Mouse (Mus musculus): ENCODE results near the gene Aldh1a1.
"Not testable (repeated sequence)": the region's sequence is repeated elsewhere in the genome, so short reads cannot be mapped to it uniquely, and the experiment has no call there.

Aldh1a1 gene

GRCm38 (mm10) chr19:20557211-20557610 lies 64.7 kb downstream of the Aldh1a1 start:
- DNase-seq, result no peak

- DNase-seq, result no peak
These were observed 65.6 kb downstream of the Aldh1a1 start for GRCm38 (mm10) chr19:20558069-20558468.

GRCm38 (mm10) chr19:20558544-20558943 lies 66.0 kb downstream of the Aldh1a1 start:
- no peak for DNase-seq

- peak; percentile 28 to 52 for DNase-seq
These were observed 66.4 kb downstream of the Aldh1a1 start for GRCm38 (mm10) chr19:20558952-20559351.

DNA sequence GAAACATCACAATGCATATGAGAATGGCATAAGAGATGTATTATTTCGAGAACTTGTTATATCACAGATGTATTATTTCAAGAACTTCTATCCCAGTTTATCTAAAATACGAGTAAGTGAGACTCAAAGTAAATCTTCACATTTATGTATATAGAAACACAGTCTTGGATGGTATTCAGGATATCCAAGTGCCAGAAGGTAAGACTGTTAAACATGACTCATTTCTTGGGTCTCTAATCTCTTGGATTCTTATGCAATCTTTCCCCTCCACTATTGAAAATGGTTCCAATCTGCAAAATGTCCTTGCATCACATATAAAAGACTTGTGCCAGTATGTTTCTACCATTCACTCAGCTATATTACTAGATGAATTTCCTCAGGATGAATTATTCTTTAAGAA lies 67.4 kb downstream of the Aldh1a1 start:
- no peak for DNase-seq

DNA sequence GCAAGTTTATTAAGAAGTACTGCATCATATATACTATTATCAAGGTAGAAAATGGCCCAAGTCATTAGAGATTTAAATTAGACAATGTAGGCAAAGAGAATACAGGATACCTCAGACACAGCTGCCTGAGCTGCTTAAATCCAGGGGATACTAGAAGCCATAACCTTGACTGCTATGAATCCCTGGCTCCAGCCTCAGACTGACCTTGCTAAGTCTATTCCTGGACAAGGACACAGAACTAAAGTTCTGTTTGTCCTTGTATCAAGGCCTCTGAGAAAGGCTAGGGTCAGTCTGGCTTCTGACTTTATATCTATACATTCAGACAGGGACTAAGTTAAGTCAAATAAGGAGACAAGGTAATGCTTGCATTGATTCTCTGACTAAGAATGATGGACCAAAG lies 69.9 kb downstream of the Aldh1a1 start:
- no peak for DNase-seq

DNA sequence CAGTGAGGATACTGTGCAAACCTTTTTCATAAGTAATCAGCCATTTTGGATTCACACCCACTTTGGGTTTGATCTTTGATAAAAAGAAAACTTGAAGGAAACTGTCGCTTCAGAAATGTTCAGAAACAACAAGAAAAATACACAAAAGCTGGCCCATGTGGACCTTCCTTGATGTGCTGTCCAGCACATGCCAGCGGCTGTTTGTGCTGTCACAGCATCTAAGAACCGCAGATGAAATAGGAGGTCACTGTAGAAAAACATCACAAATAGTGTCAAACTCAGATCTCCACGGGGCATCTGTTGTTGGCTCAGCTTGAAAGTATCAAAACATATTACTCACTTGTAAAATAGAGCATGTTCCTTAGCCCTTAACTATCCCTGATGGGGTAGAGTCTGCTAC lies 73.8 kb downstream of the Aldh1a1 start:
- no peak for DNase-seq

DNA sequence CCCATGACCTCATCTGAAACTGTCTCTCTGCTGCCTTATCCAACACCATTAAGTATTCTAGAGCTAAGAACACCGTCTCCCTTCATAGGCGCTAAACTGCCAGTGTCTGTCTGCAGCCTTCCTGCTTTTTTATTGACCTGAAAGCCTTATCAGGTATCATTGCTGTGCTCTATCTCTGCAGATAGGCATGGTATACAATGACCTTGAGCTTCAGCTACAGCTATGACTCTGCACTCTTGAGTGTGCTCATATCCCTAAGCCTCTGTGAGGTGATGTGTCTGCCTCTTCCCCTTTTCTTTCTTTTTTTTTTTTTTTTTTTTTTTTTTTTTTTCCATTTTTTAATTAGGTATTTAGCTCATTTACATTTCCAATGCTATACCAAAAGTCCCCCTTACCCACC lies 74.5 kb downstream of the Aldh1a1 start:
- no peak for DNase-seq

DNA sequence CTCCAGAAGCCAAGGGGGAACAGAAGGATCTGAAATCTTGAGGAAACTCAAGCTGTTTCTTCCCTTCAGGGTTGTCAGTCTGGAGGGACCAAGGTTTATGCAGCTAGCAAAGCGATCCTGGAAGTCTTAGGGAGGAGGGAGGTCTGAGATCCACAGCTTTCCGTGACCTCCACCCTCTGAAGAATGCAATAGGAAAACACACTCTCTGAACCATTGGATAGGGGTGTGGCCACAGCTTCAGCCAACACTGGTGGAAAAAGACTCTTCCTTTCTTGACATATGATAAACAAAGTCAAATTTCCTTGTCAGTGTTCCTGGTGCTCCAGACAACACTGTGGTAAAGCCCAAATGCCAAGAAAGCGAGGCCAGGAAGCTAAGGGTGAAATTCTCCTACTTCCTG lies 84.5 kb downstream of the Aldh1a1 start:
- no peak for DNase-seq

DNA sequence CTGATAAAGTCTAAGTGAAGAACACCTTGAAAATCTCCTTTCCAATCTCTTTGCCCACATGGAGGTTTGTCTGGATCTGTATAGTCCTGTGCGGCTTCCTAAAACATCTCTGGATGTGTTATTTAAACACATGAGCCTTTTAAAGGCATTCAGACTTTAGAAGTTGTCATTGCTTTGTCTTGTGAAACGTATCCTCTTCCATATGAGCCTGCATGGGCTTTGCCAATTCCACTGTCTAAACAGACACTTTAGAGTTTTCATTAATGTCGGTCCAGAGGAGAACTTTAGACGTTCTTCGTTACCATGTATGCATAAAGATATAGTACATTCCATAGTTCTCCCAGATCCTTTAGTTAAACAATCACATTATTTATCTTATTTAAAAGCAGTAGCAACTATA lies 84.9 kb downstream of the Aldh1a1 start:
- DNase-seq, result no peak

DNA sequence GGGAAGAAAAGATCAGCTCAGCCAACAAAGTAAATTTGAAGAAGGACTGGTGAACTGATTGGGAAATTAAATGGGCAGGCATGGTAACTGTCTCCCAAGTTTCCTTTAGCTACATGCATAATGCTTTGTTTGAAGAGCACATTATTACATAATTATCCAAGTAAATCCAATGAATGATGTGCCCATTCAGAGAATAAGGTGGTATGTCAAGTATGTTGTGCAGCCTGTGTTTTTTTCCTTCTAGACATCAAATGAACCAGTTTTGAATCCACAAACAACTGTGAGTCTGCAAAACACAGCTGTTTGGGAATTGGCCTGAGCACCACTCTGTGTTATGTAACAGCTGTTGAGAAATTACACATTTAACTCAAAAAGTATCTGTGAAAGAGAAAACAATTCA lies 107.4 kb downstream of the Aldh1a1 start:
- DNase-seq, result peak in 1 of 2 experiments; percentile 31

GRCm38 (mm10) chr19:20601739-20602138 lies 109.2 kb downstream of the Aldh1a1 start:
- DNase-seq, result peak; percentile 79 to 84

GRCm38 (mm10) chr19:20603212-20603611 lies 110.7 kb downstream of the Aldh1a1 start:
- no peak for DNase-seq

DNA sequence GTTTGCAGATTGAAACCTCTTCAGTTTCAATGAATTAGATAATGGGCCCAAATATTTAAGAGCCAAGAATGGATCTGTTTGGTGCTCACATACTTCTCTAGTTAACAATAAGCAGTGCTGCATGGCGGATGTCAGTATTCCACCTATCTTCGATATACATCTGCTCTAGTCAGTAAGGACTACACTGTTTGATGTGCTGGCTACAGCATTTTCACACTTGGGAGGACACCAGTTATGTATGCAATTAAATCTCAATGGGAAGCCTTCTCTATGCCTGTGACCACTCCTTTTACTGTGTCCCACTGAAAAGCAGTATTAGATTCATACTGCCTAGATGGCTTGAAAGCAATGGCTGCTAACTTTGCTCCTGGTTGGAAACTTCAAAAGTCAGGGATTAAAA lies 111.4 kb downstream of the Aldh1a1 start:
- no peak for DNase-seq

DNA sequence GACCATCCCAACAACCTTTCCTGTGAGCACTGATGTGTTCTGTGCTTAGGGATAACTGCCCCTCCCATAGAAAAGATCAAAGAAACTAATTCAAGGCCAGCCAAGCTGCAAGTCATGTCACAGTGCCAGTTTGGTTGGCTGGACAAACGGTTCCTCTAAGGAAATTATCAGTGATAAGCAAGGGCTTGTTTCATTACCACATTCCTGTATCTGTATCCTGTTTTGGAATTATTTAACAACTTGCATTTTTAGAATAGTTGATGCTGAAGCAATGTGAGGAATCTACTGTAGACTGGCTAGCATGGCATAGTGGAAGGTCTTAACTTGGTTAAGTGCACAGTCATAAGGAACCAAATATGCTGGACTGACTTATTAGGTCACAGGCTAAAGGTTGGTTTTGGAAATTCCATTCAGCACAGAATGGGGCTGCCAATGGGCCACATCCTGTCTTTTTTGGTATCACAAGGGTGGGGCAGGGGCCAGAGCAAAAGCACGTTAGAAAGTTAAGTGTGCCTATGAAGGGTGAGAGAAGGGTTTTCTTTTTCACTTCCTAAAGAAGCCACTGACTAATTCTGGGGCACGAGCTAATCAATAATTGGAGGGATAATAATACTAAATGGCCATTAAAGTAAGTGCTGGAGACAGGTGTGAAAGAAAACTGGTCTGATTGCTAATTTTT lies 121.9 kb downstream of the Aldh1a1 start:
- DNase-seq, result no peak

GRCm38 (mm10) chr19:20622434-20622833 lies 129.9 kb downstream of the Aldh1a1 start:
- DNase-seq, result no peak

- no peak for DNase-seq
These were observed 130.9 kb downstream of the Aldh1a1 start for GRCm38 (mm10) chr19:20623416-20623815.

DNA sequence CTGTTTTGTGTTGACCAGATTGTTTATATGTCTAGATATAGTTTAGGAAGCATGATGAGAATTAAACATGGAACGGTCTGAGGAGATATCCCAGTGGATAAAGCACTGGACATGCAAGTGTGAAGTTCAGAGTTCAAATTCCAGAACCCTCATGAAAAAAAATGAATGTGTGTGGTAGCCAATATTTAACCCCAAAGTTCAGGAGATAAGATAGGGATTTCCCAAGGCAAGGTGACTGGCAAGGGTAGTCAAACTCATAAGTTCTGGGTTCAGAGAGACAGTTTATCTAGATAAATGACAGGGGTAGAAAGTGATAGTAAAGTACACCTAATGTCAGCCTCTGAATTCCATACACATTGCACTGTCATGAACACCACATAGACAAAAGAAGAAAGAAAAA lies 138.5 kb downstream of the Aldh1a1 start:
- DNase-seq, result no peak

DNA sequence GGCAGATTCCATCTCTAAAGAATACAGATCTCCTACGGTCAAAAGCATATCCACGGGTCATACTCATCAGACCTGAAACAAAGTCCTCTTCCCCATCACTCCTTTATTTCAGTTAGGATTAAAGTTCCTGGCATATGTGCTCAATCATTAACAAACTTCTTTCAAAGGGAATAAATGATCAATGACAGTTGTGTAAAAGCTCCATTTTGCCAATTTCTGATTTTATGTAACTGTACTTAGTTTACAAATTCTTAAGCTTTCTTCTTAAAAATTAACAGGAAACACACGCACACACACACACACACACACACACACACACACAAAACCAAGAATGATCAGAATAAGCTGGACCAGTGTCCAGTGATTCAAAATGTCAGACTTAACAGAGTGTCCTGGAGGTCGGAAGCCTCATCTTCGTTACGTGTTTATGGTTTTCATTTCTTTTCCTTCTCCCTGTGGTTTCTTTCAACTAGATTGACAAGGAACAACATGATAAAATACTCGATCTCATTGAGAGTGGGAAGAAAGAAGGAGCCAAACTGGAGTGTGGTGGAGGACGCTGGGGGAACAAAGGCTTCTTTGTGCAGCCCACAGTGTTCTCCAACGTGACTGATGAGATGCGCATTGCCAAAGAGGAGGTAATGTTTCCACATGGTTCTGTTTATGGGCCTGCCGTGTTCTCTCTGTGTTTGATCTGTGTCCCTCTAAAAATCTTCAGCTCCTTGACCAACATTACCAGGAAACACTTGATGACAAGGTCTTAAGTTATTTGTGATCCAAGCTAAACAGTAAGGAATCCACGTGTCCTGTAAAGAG lies 141.6 kb downstream of the Aldh1a1 start:
- DNase-seq, result no peak

DNA sequence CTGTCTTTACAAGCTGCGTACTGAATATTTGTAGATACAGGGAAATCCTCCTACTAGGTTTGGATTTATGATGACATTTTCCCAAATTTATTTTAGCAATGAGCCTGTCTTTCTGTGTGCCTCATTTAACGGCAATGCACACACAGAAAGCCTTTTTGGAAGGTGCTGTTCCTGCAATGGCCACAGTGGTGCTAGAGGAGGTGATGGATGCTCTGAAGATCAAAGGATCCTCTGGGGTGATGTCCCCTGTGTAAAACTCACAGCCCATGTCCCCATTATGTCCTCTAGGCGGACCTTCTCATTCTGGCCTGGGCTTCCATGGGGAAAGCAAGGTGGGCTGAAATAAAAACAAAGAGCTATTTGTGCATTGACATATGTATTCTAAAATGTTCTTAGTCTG lies 151.8 kb downstream of the Aldh1a1 start:
- no peak for DNase-seq

- DNase-seq, result not testable (repeated sequence)
These were observed 155.0 kb downstream of the Aldh1a1 start for GRCm38 (mm10) chr19:20647496-20647895.

DNA sequence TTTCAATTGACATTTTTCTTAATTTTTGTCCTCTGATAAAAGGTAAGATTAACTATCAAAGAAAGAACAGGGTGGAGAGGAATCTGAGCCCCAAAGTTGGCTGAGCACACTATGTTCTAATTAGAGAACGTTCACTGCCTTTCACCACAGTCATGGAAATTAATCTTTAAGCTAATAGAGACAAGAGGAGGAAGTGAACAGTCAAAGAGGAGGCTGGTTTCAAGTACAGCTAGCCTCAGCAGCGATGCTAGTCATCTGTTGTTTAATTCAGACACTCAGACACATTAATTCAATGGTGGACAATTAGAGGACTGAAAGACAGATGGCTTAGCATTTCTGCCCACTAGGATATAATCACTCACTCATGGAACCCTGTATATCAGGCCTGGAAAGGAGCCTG lies 157.5 kb downstream of the Aldh1a1 start:
- DNase-seq, result no peak

- no peak for DNase-seq
These were observed 160.7 kb downstream of the Aldh1a1 start for GRCm38 (mm10) chr19:20653082-20653676.
